Mouse (Mus musculus) MEL (cell line): ENCODE data around the gene Pigt. TPM values are rescaled to one million over a fixed set of nuclear protein-coding genes. Genes with fewer than 3 reads are reported as not detected.

Experiments used
- DNase-seq: peaks from one replicate; pipeline ENCODE4 v3.0.0; 2011; ENCODE audit warnings: low read depth, low spot score
- H3K27ac ChIP-seq: 2 replicates; pipeline ENCODE4 v1.5.1; 2012; ENCODE audit warnings: low read depth, mild to moderate bottlenecking, control low read depth, low read length, moderate library complexity; ENCODE audit not compliant: control insufficient read depth
- H3K27me3 ChIP-seq, 2 experiments: fragments of 150-350 bp in 1 of 2; sonication (generic) in 1 of 2; 2 replicates each; pipeline ENCODE4 v1.6.1; 2012; ENCODE audit warnings: low read length in 2 of 2, mild to moderate bottlenecking in 2 of 2, improper control_type of control experiment in 1 of 2, moderate library complexity in 1 of 2; ENCODE audit not compliant: insufficient read depth in 2 of 2, control insufficient read depth in 1 of 2
- H3K36me3 ChIP-seq, 2 experiments: 2 replicates each; pipeline ENCODE4 v1.6.1; 2012 to 2014; ENCODE audit warnings: low read length in 2 of 2, improper control_type of control experiment in 1 of 2, inconsistent platforms in 1 of 2, mild to moderate bottlenecking in 1 of 2; ENCODE audit not compliant: insufficient read depth in 2 of 2, control insufficient read depth in 1 of 2
- H3K4me1 ChIP-seq, 2 experiments: fragments of 150-350 bp in 1 of 2; sonication (generic) in 1 of 2; 2 replicates each; pipeline ENCODE4 v1.6.1; 2012; ENCODE audit warnings: low read length in 2 of 2, improper control_type of control experiment in 1 of 2, mild to moderate bottlenecking in 1 of 2; ENCODE audit not compliant: insufficient read depth in 2 of 2, control insufficient read depth in 1 of 2
- H3K4me3 ChIP-seq, 2 experiments: fragments of 150-350 bp in 1 of 2; sonication (generic) in 1 of 2; 2 replicates each; pipeline ENCODE4 v1.5.1; 2012; ENCODE audit warnings: low read depth in 2 of 2, low read length in 2 of 2, mild to moderate bottlenecking in 2 of 2, moderate library complexity in 2 of 2, control low read depth in 1 of 2, improper control_type of control experiment in 1 of 2; ENCODE audit not compliant: control insufficient read depth in 1 of 2, insufficient read depth in 1 of 2
- H3K79me2 ChIP-seq: 2 replicates; pipeline ENCODE4 v1.6.1; 2012; ENCODE audit warnings: mild to moderate bottlenecking, low read length, moderate library complexity; ENCODE audit not compliant: control insufficient read depth, poor library complexity, insufficient read depth
- H3K9ac ChIP-seq: 2 replicates; pipeline ENCODE4 v1.6.1; 2012; ENCODE audit warnings: low read depth, mild to moderate bottlenecking, control low read depth, low read length, moderate library complexity; ENCODE audit not compliant: control insufficient read depth, poor library complexity, severe bottlenecking
- H3K9me3 ChIP-seq: fragments of 150-350 bp; sonication (generic); replicated peaks from 2 replicates; pipeline ENCODE4 v1.6.1; 2012; ENCODE audit warnings: mild to moderate bottlenecking, low read length, improper control_type of control experiment, moderate library complexity; ENCODE audit not compliant: insufficient read depth
- BHLHE40 ChIP-seq: IDR thresholded peaks from 2 replicates; pipeline ENCODE4 v1.6.1; 2012; ENCODE audit warnings: low read depth, mild to moderate bottlenecking, inconsistent platforms, low read length, improper control_type of control experiment, borderline replicate concordance
- CHD2 ChIP-seq: IDR thresholded peaks from 2 replicates; pipeline ENCODE4 v1.6.1; 2011; ENCODE audit warnings: low read length, improper control_type of control experiment
- EP300 ChIP-seq, 2 experiments: IDR thresholded peaks; 2 replicates each; pipeline ENCODE4 v1.6.1; 2011; ENCODE audit warnings: improper control_type of control experiment in 2 of 2, low read length in 2 of 2, low read depth in 1 of 2, mild to moderate bottlenecking in 1 of 2
- ETS1 ChIP-seq: IDR thresholded peaks from 2 replicates; pipeline ENCODE4 v1.6.1; 2012; ENCODE audit warnings: low read depth, mild to moderate bottlenecking, inconsistent platforms, low read length, improper control_type of control experiment, moderate library complexity
- GATA1 ChIP-seq: IDR thresholded peaks from 2 replicates; pipeline ENCODE4 v1.6.1; 2011; ENCODE audit warnings: low read depth, low read length, improper control_type of control experiment
- MAFK ChIP-seq: IDR thresholded peaks from 2 replicates; pipeline ENCODE4 v1.6.1; 2011; ENCODE audit warnings: low read depth, mild to moderate bottlenecking, low read length, improper control_type of control experiment, borderline replicate concordance
- MAZ ChIP-seq: IDR thresholded peaks from 2 replicates; pipeline ENCODE4 v1.6.1; 2012; ENCODE audit warnings: low read depth, mild to moderate bottlenecking, inconsistent platforms, low read length, improper control_type of control experiment
- MEF2A ChIP-seq: IDR thresholded peaks from 2 replicates; pipeline ENCODE4 v1.6.1; 2014; ENCODE audit warnings: low read depth, mild to moderate bottlenecking, inconsistent platforms, low read length, improper control_type of control experiment; ENCODE audit not compliant: poor library complexity, insufficient replicate concordance, severe bottlenecking; ENCODE audit errors: extremely low read depth
- MXI1 ChIP-seq: IDR thresholded peaks from 2 replicates; pipeline ENCODE4 v1.6.1; 2011; ENCODE audit warnings: mild to moderate bottlenecking, low read depth, low read length, improper control_type of control experiment
- NELFE ChIP-seq: IDR thresholded peaks from 2 replicates; pipeline ENCODE4 v1.6.1; 2011; ENCODE audit warnings: low read depth, low read length, improper control_type of control experiment
- POLR2A ChIP-seq, 2 experiments: IDR thresholded peaks; 2 replicates each; pipeline ENCODE4 v1.6.1; 2011 to 2012; ENCODE audit warnings: low read length in 2 of 2, mild to moderate bottlenecking in 2 of 2, control low read depth in 1 of 2, improper control_type of control experiment in 1 of 2, low read depth in 1 of 2, moderate library complexity in 1 of 2; ENCODE audit not compliant: control insufficient read depth in 1 of 2, insufficient read depth in 1 of 2, poor library complexity in 1 of 2
- POLR2AphosphoS5 ChIP-seq: IDR thresholded peaks from 2 replicates; pipeline ENCODE4 v1.6.1; 2012; ENCODE audit warnings: low read depth, borderline replicate concordance, mild to moderate bottlenecking, inconsistent platforms, low read length, moderate library complexity, mixed read lengths
- RCOR1 ChIP-seq: IDR thresholded peaks from 2 replicates; pipeline ENCODE4 v1.6.1; 2012; ENCODE audit warnings: low read depth, mild to moderate bottlenecking, inconsistent platforms, low read length, improper control_type of control experiment
- SIN3A ChIP-seq: IDR thresholded peaks from 2 replicates; pipeline ENCODE4 v1.6.1; 2012; ENCODE audit warnings: low read length, improper control_type of control experiment, inconsistent platforms
- SMC3 ChIP-seq: IDR thresholded peaks from 2 replicates; pipeline ENCODE4 v1.6.1; 2011; ENCODE audit warnings: low read depth, low read length, improper control_type of control experiment
- TBP ChIP-seq: IDR thresholded peaks from 2 replicates; pipeline ENCODE4 v1.8.0; 2011; ENCODE audit warnings: low read depth, low read length, improper control_type of control experiment
- USF1 ChIP-seq: IDR thresholded peaks from 2 replicates; pipeline ENCODE4 v1.6.1; 2014; ENCODE audit warnings: low read depth, mild to moderate bottlenecking, inconsistent platforms, low read length, improper control_type of control experiment, moderate library complexity
- ZMIZ1 ChIP-seq: IDR thresholded peaks from 2 replicates; pipeline ENCODE4 v1.6.1; 2012; ENCODE audit warnings: low read depth, mild to moderate bottlenecking, inconsistent platforms, low read length, improper control_type of control experiment, moderate library complexity
- ZNF384 ChIP-seq: IDR thresholded peaks from 2 replicates; pipeline ENCODE4 v1.6.1; 2012; ENCODE audit warnings: low read depth, mild to moderate bottlenecking, inconsistent platforms, low read length, improper control_type of control experiment
- polyA plus RNA-seq, 2 experiments: library from polyadenylated mRNA; stranded (reverse) in 1 of 2; unstranded in 1 of 2; fragments of >175 nt in 1 of 2; fragments of >200 nt in 1 of 2; gene quantifications; 2 replicates each; pipeline versions ENCODE4 v1.2.1 to v1.2.4; 2012; ENCODE audit warnings: low replicate concordance in 2 of 2, low read depth in 1 of 2; ENCODE audit not compliant: insufficient read length in 2 of 2, insufficient read depth in 1 of 2, missing spikeins in 1 of 2
- total RNA-seq: library from RNA; depleted of rRNA; stranded (reverse); fragments of 300-350 nt; gene quantifications from 2 replicates; pipeline ENCODE4 v1.2.3, GENCODE M21; 2012

The Pigt gene
- total and polyA plus RNA-seq, 3 experiments = 39.8 to 115 TPM; not detected in 1

DNA sequence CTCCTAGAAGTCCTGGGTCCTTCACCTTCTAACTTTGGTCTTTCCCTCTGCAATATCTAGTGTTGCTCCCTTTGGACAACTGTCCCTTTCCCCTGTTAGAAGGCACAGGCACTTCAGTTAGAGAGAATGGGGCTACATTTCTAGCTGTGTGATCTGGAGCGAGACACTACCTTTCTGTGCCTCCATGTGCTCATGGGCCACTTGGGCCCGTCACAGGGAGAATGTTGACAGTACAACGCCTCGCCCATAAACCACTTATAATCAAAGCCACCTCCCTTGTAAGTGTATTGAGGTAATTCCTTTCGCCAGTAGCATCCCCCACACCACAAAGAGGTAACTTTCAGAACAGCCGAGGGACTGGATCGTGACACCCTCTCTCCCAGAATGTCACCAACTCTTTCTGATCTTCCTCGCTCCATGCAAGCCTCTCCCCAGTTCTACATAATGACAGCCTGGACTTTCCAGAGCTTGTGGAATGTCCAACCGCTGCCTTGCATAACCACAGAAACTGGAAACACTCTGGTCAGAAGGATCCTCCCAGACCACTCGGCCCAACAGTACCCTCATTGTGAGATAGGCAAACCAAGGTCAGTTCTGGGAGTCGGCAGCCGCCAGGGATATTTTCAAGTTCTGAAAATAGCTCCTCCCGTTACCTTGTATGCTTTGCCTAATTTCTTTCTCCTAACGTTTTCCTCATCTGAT lies 47.8 kb upstream of the Pigt start:
- DNase-seq = no peak
- no peaks in the 10 kb centered on the region for H3K79me2 ChIP-seq

DNA sequence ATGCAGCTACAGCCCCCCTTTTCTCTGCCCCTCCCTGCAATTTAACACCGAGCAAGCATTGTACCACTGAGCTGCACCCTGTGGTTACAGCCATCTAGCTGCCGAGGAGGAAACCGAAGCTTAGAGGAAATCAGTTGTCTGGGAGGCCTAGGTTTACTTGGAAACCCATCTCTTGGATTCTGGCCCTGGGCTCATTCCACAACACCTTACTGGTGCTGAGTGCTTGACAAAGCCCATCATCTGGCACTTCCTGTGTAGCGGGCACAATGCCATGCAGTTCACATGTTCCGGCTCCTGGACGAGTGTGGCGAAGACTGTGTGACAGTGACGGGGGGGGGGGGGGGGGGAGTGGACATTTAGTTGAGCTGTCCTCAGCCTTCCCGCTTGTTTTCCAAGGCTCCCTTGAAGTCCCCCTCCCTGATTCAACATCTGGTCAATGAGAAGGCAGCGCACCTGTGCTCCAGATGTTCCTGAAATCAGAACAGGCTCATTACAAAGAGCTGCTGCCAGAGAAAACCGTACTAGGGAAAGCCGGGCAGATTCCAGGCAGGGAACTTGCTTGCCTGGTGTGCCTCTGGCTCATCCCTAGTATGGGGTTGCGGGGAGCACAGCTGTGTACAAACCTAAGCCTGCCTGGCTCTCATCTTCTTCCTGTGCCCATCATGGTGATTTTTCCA lies 45.2 kb upstream of the Pigt start:
- DNase-seq = no peak
- Histone ChIP-seq H3K4me1 (no peaks in the 10 kb centered on the region), H3K36me3 (no peaks in the 10 kb centered on the region), H3K4me3 (no peak overlapping the region), H3K79me2 (no peaks in the 10 kb centered on the region), H3K9ac (no peak overlapping the region), H3K27me3 (peaks cover 30 to 34% of the 10 kb centered on the region in 2 experiments), H3K9me3 (no peaks in the 10 kb centered on the region), H3K27ac (no peak overlapping the region)
- TF ChIP-seq EP300 (IDR thresholded peaks at IDR 0.05; ENCODE audit: low read depth in 1 of 2, low read length in 2 of 2) = no peak
- no peak for TF ChIP-seq USF1
- TF ChIP-seq MAFK = no peak
- no peak for TF ChIP-seq GATA1
- TF ChIP-seq MEF2A = no peak
- TF ChIP-seq SMC3 = no peak
- TF ChIP-seq TBP = no peak
- TF ChIP-seq CHD2 = no peak
- no peak for TF ChIP-seq ZNF384

More for the DNA sequence above, 47.8 kb upstream of the Pigt start:
- peaks cover 28 to 43% of the 10 kb centered on the region in 2 experiments for H3K27me3 ChIP-seq
- no peak overlapping the region for H3K27ac ChIP-seq
- no peaks in the 10 kb centered on the region for H3K36me3 ChIP-seq
- H3K4me3 ChIP-seq = no peak overlapping the region
- no peaks in the 10 kb centered on the region for H3K4me1 ChIP-seq
- H3K9me3 ChIP-seq = no peaks in the 10 kb centered on the region
- TF ChIP-seq MAFK (no peak), ZNF384 (no peak), USF1 (no peak), NELFE (no peak), POLR2AphosphoS5 (no peak), ZMIZ1 (no peak), POLR2A (IDR thresholded peaks at IDR 0.05; ENCODE audit: control insufficient read depth in 1 of 2, insufficient read depth in 1 of 2, low read depth in 1 of 2, low read length in 2 of 2, poor library complexity in 1 of 2) (no peak), BHLHE40 (no peak), MAZ (no peak), ETS1 (no peak), RCOR1 (no peak), MXI1 (no peak), SIN3A (no peak)
- H3K9ac ChIP-seq = no peak overlapping the region
